Mouse (Mus musculus): ENCODE data around the gene Sh3rf3.
A peak's percentile ranks its signal among the peaks of the same experiment; 100 is the strongest.

The Sh3rf3 gene

DNA sequence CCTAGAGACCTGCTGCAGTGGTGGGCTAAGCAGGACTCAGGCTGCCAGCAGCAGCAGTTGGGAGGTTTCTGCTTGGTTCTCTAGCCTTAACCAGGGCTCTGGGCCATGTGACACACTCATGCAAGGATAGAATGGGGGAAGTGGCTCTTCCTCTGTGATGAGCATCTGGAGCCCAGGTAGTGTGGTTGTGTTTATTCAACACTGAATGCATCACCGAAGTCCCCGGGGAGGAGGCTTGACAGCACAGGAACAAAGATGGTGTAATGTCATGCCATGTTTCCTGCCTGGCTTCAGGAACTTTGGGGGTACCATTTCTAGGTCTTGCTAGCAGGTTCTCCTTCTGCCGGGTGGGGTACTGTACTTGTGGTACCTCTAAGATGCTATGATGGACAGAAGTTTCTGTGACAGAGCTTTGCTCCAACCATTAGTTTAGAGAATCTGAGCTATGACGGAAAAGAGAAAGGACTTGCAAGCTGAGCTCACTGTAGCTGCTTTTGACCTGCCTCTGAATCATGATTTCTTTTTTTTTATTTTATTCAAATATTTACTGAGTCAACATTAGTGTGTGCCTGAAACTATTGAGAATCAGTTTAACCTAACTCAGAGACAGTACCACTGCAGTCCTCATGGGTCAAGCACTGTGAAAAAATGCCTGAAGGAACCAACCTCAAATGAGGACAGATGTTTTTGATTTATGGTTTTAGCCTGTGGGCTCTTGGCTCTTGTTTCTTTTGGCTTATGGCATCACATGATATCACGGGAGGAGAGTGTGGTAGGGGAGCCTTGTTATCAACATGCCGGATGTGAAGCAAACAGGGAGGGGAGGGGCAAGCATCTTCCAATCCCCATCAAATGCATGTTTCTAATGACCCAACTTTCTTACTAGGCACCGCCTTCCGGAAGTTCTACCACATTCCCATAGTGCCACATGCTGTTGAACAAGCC lies 102.4 kb downstream of the Sh3rf3 start:
- no peak for DNase-seq (ENCODE audit: low read depth, low spot score)

GRCm38 (mm10) chr10:58921643-58922188 lies 108.6 kb downstream of the Sh3rf3 start:
- no peak for DNase-seq (ENCODE audit: low read depth, low spot score)

DNA sequence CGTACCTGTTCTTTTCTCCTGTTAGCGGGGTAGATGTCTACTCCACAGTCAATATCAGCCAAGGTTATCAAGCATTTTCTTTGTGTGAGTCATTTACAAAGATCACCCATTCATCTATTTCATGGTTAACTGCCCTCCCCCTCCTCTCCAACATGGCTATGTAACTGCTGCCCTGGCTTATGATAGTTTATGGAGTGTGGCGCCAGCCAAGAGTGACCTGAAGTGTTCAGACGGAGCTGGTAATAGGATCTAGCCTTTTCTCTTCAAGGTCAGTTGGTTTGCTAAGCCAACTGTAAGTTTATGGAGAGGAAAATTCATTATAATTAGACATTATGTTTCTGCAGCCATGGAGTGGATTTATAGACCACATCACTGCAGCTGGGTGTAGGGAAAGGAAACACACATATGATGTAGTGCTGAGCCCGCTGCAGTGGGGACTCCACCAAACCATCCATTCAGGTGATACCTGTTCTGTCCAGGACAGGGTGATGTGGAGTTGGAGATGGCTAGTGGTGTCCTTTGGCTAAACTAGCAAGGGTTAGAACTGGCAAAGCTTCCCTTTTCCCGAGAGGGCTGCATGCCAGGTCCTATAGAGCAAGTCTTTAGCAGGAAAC lies 109.2 kb downstream of the Sh3rf3 start:
- DNase-seq (ENCODE audit: low read depth, low spot score), result no peak

- no peak for DNase-seq (ENCODE audit: low read depth, low spot score)
These were observed 109.8 kb downstream of the Sh3rf3 start for GRCm38 (mm10) chr10:58922993-58923392.

DNA sequence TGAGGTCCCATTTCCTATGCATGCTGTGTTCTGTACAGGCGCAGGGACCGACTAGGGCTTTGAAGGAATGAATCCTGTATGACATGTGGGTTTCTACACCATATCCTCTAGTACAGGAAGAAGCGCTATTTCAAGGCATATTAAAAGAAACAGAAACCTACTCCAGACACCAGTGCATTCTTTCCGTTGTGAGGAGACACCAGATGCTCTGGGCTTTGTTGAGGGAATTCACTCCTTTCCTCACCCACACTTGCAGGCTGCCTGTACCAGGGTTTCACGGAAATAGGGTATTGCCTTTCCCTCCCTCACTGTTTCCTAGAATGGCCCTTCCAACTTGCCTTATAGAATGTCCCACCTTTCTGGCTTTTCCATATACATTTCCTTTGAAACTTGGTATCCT lies 113.4 kb downstream of the Sh3rf3 start:
- no peak for DNase-seq (ENCODE audit: low read depth, low spot score)

GRCm38 (mm10) chr10:58928952-58929442 lies 115.8 kb downstream of the Sh3rf3 start:
- DNase-seq (ENCODE audit: low read depth, low spot score), result no peak

DNA sequence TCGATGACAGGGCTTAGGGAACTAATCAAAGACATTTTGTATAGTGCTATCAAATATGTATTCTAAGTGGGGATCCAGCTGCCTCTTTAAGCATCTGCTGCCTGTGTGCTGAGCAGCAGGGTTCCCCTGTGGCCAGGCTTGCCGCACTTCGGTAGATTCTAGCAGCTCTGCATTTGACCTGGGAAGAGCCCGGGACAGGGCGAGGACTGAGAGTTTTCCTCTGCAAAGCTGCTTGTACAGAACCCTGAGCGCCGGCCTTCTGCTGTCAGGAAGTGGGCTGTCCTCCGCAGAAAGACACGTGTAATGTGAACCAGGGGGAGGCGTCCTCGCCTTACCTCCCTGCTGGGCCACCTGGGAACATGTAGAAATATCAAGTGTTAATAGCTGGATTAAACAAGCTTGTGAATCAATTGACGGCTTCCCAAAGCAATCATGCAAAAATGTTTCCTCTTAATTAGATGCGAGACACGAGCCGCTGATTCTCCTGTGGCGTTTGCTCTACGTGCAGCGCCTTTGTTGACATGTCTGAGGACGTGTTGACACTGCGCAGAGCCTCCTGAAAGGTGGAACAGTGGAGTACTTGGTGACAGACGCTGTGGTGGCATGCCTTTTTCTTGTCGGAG lies 119.1 kb downstream of the Sh3rf3 start:
- DNase-seq (ENCODE audit: low read depth, low spot score), result peak; percentile 25

- no peak for DNase-seq (ENCODE audit: low read depth, low spot score)
These were observed 122.4 kb downstream of the Sh3rf3 start for GRCm38 (mm10) chr10:58935606-58936005.

DNA sequence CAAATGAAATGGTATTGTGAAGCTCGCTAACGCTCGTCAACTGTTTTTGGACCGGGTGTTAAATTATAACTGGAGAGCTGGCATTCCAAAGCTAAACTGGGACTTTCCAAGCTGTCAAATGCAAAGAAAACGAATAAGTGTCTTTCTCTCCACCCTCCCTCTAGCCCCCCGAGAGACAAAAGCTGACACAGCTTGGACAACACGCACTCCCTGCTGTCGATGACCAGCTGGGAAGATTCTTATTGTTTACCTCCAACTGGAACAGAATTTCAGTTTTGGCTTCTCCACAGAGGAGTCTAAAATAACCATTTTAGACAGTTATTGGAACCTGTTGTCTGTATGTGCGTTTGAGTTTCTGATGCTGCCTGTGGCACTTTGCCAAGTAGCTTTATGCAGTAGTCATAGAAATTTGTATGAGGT lies 123.3 kb downstream of the Sh3rf3 start:
- no peak for DNase-seq (ENCODE audit: low read depth, low spot score)

DNA sequence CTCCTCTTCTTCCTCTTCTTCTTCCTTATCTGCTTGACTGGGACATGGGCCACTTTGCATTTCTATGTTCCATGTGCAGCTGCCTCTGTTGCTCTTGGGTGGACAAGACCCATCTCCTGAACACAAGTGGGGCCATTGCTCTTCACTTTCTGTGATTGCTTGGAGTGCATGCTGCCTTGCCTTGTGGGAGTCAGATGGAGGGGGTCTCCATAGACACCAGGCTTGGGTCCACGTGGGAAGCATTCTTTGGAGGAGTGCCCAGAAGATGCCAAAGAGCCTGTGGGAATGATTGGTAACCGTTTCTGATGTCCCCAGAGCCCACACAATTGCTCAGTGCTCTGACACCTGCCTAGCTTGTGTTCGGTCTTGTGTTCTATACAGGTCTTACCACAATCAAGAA lies 124.4 kb downstream of the Sh3rf3 start:
- no peak for DNase-seq (ENCODE audit: low read depth, low spot score)

DNA sequence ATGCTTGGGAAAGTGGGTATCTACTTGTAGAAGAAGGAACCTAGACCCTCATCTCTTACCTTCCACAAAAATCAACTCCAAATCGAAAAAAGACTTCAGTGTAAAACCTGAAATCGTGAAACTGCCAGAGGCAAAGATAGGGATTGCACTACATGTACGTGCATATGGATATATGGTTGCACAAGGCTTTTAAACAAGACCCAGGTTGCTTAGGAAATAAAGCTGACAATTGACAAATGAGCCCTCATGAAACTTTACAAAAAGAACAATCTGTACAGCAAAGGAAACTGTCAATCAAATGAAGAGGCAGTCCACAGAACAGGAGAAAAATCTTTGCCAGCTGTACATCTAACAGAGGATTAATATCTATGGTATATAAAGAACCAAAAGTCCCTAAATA lies 129.7 kb downstream of the Sh3rf3 start:
- no peak for DNase-seq (ENCODE audit: low read depth, low spot score)

GRCm38 (mm10) chr10:58943661-58944400 lies 130.7 kb downstream of the Sh3rf3 start:
- no peak for DNase-seq (ENCODE audit: low read depth, low spot score)

DNA sequence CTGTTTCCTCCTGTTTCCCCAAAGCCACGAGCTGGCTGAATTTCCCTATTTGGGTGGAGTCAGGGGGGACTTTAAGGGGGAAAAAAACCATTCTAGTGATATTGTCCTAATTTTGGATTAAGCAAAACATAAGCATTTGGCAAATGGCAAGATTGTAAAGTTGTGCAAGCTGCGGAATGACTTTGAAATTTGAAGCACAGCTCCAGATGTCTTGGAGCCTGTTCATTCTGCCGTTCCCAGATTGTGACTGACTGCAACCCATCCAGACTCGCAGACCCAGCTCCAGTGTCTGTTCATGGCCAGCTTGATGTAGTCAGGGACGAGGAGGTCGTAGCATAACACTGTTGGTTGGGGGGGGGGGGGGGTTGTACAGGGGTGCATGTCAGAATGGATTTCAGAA lies 131.8 kb downstream of the Sh3rf3 start:
- no peak for DNase-seq (ENCODE audit: low read depth, low spot score)

DNA sequence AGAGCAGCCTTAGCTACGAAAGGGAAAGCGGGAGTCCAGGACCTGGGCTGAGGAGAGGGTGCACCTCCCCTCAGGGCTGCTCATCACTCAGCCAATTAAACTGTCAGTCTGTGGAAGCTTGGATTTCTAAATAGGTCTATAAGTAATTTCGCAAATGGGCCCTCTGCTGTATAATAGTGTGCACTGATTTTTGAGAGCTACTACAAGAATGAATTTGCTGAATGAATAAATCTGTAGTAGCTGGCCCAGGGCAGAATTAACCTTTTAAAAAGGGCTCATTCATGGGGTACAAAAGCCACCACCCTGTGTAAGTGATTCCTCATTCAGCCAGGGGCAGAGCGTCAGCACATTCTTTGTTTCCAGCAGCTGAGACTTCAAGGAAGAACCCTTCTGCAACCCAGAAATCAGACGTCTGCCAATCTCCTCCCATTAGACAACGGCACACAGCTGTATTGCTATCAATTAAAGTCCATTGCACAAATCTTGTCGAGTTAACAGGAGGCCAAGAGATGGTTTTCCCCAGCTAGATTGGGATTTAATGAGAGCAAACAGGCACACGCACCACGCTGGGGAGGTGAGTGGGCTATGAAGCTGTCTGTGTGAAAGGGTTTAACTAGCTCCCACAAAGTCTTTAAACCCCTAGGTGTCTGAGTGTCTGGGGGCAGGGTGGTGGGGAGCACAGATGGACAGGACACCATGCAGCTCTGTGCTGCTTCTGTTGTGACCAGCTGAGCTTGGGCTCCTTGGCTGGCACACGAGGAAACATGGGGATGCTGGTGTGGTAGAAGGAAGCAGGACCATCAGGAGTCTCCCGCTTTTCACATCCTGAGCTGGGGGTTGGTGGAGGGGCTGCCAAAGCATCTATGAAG lies 136.8 kb downstream of the Sh3rf3 start:
- DNase-seq (ENCODE audit: low read depth, low spot score), result peak; percentile 49

- DNase-seq (ENCODE audit: low read depth, low spot score), result no peak
These were observed 147.0 kb downstream of the Sh3rf3 start for GRCm38 (mm10) chr10:58960193-58960592.

DNA sequence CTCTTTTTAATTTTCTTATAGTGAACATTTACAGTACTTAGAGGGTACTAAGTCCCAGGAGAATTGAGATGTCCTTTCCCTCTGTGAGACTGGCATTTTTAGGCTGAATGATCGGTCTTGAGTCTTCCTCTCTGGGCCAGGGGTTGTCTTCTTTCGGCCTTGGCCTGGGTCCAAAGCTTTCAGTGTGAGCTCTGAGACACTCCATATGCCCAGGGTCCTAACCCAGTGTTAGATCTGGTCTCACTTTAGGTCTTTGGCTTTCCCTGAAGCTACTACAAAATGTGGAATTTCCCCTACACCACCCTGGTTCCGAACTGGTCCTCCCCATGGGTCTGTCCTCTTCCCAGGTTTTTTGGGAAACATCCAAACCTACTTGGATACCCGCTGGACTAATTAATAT lies 155.1 kb downstream of the Sh3rf3 start:
- DNase-seq (ENCODE audit: low read depth, low spot score), result no peak

GRCm38 (mm10) chr10:58969351-58969750 lies 156.2 kb downstream of the Sh3rf3 start:
- no peak for DNase-seq (ENCODE audit: low read depth, low spot score)

DNA sequence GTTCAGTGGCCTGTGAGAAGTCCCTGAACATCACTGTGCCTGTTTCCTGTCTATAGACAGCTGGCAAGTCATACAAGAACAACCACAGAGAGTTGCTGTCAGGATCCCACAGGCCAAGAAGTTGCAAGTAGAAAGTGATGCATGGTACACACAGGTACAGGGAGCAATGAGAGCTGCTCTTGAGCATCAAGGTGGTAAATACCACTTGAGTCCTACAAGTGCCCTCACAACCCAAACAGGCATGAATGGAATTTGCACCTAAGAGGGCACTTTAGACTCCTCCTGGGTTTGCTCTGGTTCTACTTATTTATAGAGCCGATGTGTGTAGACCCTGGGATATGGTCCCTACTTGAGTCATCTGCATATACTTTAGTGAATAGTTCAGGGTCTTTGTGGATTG lies 159.0 kb downstream of the Sh3rf3 start:
- DNase-seq (ENCODE audit: low read depth, low spot score), result no peak

GRCm38 (mm10) chr10:58974138-58974537 lies 161.0 kb downstream of the Sh3rf3 start:
- DNase-seq (ENCODE audit: low read depth, low spot score), result no peak

GRCm38 (mm10) chr10:58979320-58979959 lies 166.3 kb downstream of the Sh3rf3 start:
- DNase-seq (ENCODE audit: low read depth, low spot score), result no peak

Data from mesoderm, embryonic 11.5 days (tissue).